Mouse (Mus musculus): ENCODE data around the gene Myo1h.

DNA sequence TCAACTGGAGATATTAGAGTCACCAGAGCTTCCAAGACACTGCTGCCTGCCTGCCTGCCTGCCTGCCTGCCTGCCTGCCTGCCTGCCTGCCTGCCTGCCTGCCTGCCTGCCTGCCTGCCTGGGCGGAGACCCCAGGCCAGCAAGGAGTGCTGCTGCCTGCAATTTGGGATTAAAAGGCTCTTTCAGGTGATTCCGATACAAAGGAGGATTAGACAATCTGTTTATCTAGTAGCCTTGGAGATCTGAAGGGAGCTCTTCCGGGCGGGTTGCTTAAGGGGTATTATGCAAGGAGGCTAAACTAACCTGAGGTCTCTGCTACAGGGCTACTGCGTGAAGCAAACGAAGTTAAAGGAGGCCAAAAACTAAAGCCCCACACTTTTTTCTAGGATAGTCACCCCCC lies 90.0 kb downstream of the Myo1h start:
- TF ChIP-seq POLR2A (IDR thresholded peaks at IDR 0.05; ENCODE audit: extremely low read depth, insufficient read depth, low read length) (no peak), CTCF (IDR thresholded peaks at IDR 0.05; ENCODE audit: extremely low read depth, insufficient read depth, low read length) (no peak)
